12 mouse cellular contexts compared by ENCODE assay signal in the genomic region with DNA sequence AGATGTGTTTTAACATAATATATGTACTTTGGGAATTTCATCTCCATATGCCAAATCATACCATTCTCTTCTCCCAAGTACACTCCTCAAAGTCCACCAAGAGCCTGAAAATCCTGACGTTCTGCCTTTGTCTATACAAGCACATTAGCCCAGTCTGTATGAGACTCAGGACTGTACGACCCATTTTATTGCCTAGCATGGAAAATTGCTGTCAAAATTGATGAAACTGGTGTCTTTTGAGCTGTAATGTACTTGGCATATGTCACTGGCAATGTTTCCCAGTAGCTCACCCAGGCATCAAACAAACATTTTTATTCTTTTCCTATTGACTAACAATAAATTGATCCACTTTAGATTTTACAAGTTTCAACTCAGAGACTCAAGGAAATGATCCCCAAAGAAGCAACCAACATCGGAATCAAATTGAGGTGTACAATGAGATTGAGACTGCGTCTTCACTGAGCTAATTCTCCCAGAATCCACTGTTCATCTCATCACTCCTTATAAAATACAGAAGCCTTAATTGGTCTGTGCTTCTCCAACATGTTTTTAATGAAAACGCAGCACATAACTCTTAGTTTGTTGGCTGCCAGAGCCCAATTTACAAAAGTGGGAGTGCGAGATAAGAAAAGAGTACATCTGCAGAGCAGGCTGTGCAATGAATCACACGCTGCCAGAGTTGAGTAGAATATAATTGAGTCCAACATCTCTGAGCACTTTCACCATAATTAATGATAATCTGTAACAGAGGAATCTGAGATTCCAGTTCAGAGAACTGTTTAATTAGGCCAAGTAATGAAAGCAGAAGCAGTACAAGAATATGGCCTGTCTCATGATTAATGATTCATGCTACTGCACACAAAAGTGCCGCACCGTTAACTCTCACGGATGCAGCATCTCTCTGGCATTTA.
DNase-seq lines count a peak whose midpoint lies in the region; ATAC-seq lines count a peak whose summit lies in the region.
"Had no signal": no experiment of that assay in that cellular context is flagged by ENCODE, and none has a peak within 500 bp of the region (broad histone marks: within the 10 kb centered on the region; RNA-seq: fewer than 3 reads in every experiment).

No protein-coding gene starts in this region.

- peak; percentile 80 for ATAC-seq in hindbrain, embryonic 13.5 days (ENCODE audit: low FRiP score)
- ATAC-seq in erythroblast, adult 5-6 weeks (replicated peaks; ENCODE audit: low FRiP score, poor library complexity, severe bottlenecking): no peak
- ATAC-seq: intestine, embryonic 15.5 days; Patski had no signal

- H3K4me1 ChIP-seq in hindbrain, embryonic 13.5 days (replicated peaks): no peaks in the 10 kb centered on the region
- H3K4me1 ChIP-seq: intestine, embryonic 15.5 days; limb, embryonic 13.5 days had no signal

- 49% methylated on average over 10 of the region's 10 CpGs for WGBS in hindbrain, embryonic 13.5 days

- H3K4me3 ChIP-seq in hindbrain, embryonic 13.5 days: no peak overlapping the region
- H3K4me3 ChIP-seq: intestine, embryonic 15.5 days; limb, embryonic 13.5 days had no signal

- no peaks in the 10 kb centered on the region for H3K36me3 ChIP-seq in hindbrain, embryonic 13.5 days
- H3K36me3 ChIP-seq: intestine, embryonic 15.5 days; limb, embryonic 13.5 days had no signal

- peak; percentile 7 to 44 for DNase-seq in frontal cortex, adult 2 months (ENCODE audit: extremely low spot score in 1 of 2, low spot score in 1 of 2)
- no peak for DNase-seq in frontal cortex, postnatal 14 days (ENCODE audit: low spot score in 2 of 2)
- DNase-seq in brain, adult 2 months (ENCODE audit: low read depth, low spot score): peak; percentile 81
- DNase-seq in left cerebral cortex, postnatal 25 days (ENCODE audit: low spot score in 2 of 2): peak; percentile 23 to 69
- DNase-seq in lung, postnatal 14 days: no peak
- no peak for DNase-seq in adrenal gland, postnatal 25 days
- DNase-seq: heart, adult 18-20 months had no signal

- no peaks in the 10 kb centered on the region for H3K27me3 ChIP-seq in hindbrain, embryonic 13.5 days
- H3K27me3 ChIP-seq: intestine, embryonic 15.5 days; limb, embryonic 13.5 days had no signal

- H3K9ac ChIP-seq in hindbrain, embryonic 13.5 days: no peak overlapping the region
- H3K9ac ChIP-seq: intestine, embryonic 15.5 days; limb, embryonic 13.5 days had no signal

- intact Hi-C loops in left cerebral cortex, postnatal 25 days (cut with DNase I): no loop called here

- 0 out of 2 replicates have a peak overlapping the region, but pooled peaks have one; percentile 6 for H3K4me2 ChIP-seq in hindbrain, embryonic 13.5 days
- H3K4me2 ChIP-seq: intestine, embryonic 15.5 days; limb, embryonic 13.5 days had no signal

- H3K9me3 ChIP-seq in hindbrain, embryonic 13.5 days: no peaks in the 10 kb centered on the region
- H3K9me3 ChIP-seq: intestine, embryonic 15.5 days; limb, embryonic 13.5 days had no signal

- H3K27ac ChIP-seq in hindbrain, embryonic 13.5 days: no peak overlapping the region
- H3K27ac ChIP-seq: intestine, embryonic 15.5 days; limb, embryonic 13.5 days had no signal

Comparison
In these comparisons a context has a peak if more than half of its experiments do, and no peak if none do; other contexts are left out.
1. DNase-seq: peak in frontal cortex, adult 2 months (2 of 2), brain, adult 2 months (single experiment) and left cerebral cortex, postnatal 25 days (2 of 2); none in frontal cortex, postnatal 14 days (0 of 2), lung, postnatal 14 days (single experiment) and adrenal gland, postnatal 25 days (single experiment).